Mouse (Mus musculus) kidney, adult 18-20 months (tissue): ENCODE measurements around the gene Eaf2.
"Not testable (repeated sequence)": the region's sequence is repeated elsewhere in the genome, so short reads cannot be mapped to it uniquely, and the experiment has no call there.

Source experiments
- DNase-seq: peaks from one replicate; pipeline ENCODE4 v3.0.0; 2021

Eaf2 gene

DNA sequence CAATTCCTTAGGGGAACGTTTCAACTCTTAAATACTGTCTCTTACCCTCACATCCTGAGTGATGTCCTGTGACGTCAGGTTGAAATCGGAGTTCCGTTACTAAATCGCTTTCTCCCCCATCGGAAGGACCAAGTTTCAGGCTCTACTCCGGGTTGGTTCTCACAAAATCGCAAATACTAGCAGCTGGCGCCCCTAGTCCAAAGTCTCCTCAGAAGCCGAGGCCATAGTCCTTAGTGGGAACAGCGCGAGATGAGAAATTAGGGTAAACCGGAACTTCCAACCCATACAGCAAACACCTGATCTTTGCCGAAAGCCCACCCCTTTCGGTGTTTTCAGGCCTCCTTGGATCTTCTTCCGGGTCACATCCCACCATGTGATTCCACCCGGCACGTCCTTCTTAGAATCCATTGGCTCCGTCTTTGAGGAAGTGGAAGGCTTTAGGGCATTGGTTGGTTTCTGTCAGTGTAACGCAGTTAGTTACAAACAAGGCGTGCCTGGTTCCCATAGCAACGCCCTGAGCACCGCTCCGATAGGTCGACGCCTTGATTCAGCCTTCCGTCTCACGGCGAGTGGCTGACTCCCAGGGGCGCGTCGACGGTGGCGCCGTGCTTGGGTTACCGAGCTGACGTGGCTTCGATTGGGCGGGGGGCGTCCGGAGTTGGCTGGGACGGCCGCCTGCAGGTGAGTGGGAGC, at the start of gene Eaf2, which contains the start of gene Golgb1:
Eaf2 (minus strand) TSS at position 421 of the 693 bp plus-strand sequence.
Golgb1 (plus strand) TSS at position 558 of the 693 bp plus-strand sequence.
- DNase-seq, result peak; percentile 93

DNA sequence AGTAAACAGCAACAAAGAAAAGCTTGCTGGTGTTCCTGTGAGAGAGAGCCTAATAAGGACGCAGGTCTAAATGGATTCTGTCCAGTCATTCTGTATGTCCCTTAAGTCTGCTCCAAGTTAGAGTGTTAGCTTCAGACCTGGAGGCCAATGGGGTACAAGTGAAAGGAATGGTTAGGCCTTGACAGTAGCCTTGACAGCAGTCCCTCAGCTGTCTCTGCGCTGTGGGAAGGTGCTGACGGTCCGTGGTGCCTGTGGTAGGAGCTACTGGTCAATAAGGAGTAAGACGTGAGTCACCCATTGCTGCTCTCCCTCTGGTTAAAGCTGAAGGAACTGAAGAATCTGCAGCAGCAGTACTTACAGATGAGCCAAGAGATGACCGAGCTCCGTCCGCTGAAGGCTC, 49.5 kb upstream of the Eaf2 start:
- DNase-seq, result no peak

DNA sequence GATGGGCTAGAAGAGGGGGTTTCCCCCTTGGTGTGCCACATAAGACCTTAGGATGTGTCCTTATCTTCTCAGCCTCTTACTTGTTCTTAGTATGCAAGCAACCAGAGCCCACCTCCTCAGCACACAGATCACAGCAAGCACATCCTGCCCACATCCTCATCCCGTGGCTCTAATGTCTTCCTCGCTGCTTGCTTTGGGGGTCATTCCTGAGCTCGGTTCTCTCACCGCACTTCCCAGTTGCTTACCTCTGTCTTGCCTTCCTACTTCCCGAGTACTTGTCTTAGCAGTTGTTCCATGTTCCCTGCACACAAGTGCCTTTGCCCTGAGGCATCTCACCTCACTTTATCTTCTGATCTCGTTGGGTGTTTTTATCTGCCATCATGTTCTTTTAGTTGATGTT, 47.2 kb upstream of the Eaf2 start:
- no peak for DNase-seq

DNA sequence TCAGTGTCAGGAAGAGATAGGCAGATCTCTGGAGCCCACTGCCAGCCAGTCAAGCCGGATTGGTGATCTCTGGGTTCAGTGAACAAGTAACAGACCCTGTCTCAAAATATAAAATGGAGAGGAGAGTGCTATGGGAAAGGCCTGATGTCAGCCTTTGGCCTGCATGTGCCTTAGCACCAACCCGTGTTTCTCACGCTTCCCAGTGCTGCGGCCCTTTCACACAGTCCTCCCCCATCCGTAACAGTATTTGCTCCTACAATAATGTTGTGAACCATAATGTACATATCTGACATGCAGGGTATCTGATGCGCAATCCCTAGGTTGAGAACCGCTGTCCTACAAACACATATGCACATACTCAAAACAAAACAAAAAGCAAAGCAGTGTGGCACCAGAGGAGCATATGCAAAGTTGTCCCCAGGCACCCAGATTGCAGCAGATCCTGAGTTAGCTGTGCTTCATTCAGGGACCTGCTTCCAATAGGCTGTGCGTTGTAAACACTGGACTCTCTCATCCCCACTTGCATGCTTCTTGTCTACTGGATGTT, 46.3 kb upstream of the Eaf2 start:
- no peak for DNase-seq

DNA sequence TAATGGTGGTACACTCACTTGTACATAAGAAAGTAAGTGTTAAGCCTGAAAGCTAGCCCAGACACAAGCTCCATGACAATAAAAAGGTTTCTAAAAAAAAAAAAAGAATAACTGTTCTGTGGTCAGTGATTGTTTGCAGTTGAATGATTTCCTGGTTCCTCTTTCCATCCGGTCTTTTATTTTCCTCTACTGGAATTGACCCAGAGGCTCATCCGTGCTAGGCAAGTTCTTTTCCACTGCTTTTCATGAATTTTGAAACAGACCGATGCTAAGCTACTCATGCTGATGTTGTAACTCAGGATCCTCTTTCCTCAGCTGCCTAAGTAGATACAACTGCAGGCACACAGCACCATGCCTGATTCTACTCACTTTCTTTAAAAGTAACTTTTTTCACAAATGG, 45.6 kb upstream of the Eaf2 start:
- no peak for DNase-seq

DNA sequence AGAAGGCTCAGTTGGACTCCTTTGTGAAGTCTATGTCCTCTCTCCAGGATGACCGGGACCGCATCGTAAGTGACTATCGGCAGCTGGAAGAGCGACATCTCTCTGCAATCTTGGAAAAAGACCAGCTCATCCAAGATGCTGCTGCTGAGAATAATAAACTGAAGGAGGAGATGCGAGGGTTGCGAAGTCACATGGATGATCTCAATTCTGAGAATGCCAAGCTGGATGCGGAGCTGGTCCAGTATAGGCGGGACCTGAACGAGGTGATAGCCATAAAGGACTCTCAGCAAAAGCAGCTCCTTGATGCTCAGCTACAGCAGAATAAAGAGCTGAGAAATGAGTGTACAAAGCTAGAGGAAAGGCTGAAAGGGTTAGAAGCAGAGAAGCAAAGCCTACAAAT, 43.7 kb upstream of the Eaf2 start:
- DNase-seq, result no peak

GRCm38 (mm10) chr16:36914195-36914594, 39.4 kb upstream of the Eaf2 start:
- DNase-seq, result peak; percentile 63

DNA sequence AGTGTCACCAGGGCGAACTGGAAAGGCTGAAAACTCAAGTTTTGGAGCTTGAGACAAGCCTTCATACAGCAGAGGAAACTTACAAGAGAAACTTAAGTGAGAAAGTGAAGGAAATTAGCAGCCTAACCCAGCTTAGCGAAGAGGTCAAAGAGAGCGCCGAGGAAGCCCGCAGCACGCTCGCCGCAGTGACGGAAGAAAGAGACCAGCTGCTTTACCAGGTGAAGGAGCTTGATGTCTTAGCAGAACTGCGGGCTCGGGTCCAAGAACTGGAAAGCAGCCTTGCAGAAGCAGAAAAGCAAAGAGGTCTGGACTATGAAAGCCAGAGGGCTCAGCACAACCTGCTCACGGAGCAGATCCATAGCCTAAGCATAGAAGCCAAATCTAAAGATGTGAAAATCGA, 37.5 kb upstream of the Eaf2 start:
- no peak for DNase-seq

DNA sequence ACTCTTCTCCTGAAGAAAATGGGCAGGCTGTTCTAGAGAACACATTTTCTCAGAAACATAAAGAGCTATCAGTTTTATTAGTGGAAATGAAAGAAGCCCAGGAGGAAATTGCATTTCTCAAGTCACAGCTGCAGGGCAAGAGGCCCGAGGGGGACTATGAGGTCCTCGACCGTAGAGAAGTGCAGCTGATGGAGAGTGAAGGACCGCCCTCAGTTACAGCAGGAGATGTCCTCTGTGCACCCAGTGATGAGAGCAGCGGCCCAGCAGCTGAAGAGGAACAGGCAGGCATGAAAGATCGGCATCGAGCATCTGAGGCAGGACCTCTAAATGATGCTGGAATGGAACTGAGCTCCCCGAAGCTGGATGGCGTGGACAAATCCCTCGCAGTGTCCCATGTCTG, 37.1 kb upstream of the Eaf2 start:
- DNase-seq, result no peak

DNA sequence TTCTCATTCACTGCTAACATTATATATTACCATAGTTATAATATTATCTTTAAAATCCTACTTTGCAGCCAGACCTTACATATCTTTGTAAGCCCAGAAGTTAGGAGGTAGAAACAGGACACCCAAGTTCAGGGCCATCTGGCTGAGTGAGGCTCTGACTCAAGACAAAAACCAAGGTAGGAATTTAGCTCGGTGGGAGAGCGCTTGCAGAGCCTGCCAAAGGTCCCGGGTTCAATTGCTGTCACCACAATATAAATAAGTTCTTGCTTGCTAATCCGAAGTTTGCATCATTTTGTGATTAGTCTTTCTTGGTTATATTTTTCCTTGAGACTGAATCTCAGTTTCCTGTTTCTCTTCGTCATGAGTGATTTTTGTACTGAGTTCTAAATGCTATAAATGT, 28.4 kb upstream of the Eaf2 start:
- no peak for DNase-seq

DNA sequence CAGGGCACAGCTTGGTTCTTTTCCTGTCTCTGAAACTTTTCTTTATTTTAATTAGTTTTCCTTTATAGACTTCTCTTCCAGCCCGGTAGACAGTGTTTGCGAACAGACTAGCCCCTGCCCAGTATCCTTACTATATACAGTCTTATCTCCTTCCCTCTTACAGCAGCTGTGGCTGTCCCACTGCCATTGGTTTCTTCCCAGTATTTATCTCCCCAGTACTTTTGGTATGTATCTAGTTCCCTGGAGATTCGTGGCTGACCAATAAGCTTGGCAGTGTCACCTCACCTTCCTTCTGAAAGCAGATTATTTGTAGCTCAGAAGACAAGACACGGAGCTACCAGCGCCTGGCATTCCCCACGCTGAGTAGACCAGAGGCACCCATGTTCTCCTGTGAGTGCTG, 21.9 kb upstream of the Eaf2 start:
- no peak for DNase-seq

DNA sequence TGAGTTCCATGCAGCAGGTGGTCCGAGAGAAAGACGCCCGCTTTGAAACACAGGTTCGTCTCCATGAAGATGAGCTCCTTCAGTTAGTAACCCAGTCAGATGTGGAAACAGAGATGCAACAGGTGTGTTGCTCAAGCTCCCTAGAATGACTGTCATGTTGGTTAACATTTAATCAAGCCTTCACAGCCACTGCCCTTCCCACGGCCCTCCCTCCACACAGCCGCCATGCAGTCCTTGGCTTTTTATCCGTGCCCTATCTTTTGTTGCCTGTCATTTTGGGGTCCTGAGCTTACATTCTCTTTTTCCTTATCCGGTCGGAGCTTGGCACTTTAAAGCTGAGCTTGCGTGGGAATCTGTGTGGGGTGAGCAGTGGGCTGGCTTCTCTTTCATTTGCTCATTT, 18.5 kb upstream of the Eaf2 start:
- DNase-seq, result no peak

DNA sequence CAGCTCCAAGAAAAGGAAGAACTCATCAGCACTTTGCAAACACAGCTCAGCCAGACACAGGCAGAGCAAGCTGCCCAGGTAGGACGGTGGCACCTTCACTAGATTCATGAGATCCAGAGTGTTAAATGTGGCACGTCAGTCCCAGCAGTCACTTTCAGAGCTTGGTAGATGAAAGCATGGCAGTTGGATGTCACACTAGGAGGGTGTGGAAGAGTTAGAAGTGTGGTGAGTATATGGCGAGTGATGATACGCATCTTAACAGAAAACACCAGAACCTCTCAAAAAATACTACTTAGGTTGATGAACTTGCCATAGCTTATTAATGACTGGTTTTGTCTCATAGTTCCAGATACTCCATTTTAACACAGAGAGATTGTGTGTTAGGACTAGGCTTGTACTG, 16.6 kb upstream of the Eaf2 start:
- DNase-seq, result no peak

- DNase-seq, result no peak
Measured at GRCm38 (mm10) chr16:36890559-36890958, 15.8 kb upstream of the Eaf2 start.

- no peak for DNase-seq
Measured at GRCm38 (mm10) chr16:36887546-36887945, 12.7 kb upstream of the Eaf2 start.

- no peak for DNase-seq
Measured at GRCm38 (mm10) chr16:36885912-36886311, 11.1 kb upstream of the Eaf2 start.

GRCm38 (mm10) chr16:36884881-36885280, 10.1 kb upstream of the Eaf2 start:
- DNase-seq, result peak; percentile 18

- DNase-seq, result no peak
Measured at GRCm38 (mm10) chr16:36882737-36883343, 8.0 kb upstream of the Eaf2 start.

- no peak for DNase-seq
Measured at GRCm38 (mm10) chr16:36877316-36877715, 2.5 kb upstream of the Eaf2 start.

GRCm38 (mm10) chr16:36875276-36875851, 561 bp upstream of the Eaf2 start:
- DNase-seq, result no peak

- no peak for DNase-seq
Measured at GRCm38 (mm10) chr16:36869442-36869841, 5.4 kb downstream of the Eaf2 start.

- DNase-seq, result no peak
Measured at GRCm38 (mm10) chr16:36863585-36863984, 11.2 kb downstream of the Eaf2 start.

DNA sequence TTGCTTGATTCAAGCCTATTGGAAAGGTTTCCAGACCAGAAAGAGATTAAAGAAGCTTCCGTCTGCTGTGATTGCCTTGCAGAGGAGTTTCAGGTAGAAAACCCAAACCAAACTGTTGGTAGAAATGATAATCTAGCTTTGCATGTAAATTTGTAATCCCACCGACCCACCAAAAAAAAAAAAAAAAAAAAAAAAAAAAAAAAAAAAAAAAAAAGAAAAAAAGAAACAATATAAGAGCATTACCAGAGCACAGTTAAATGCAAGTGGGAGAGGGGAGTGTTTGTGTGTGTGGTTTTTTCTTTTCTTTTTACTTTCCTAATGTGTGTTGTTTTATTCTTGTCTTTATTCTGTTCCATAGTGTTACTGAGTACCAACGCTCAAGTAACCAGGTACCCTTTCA, 23.6 kb downstream of the Eaf2 start:
- DNase-seq, result no peak

DNA sequence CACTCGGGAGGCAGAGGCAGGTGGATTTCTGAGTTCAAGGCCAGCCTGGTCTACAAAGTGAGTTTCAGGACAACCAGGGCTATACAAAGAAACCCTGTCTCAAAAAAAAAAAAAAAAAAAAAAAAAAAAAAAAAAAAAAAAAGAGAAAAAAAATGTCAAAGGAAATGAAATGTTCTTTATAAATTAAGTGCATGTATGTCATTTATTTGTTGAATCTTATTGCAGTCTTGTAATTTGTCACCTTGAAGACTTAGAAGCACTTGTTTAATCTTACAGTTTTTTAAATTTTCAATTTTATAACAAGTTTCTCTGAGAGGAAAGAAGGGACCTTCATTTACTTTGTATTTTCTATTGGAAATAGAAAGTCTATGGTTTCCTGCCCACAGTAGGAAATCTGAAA, 27.9 kb downstream of the Eaf2 start:
- not testable (repeated sequence) for DNase-seq
